Mouse (Mus musculus): Measurements from ENCODE around the gene Slc8a1. TPM values are rescaled to one million over a fixed set of nuclear protein-coding genes. Genes with fewer than 3 reads are reported as not detected.

Slc8a1 gene
- total and polyA plus RNA-seq, 3 experiments, result not detected

- Histone ChIP-seq H3K36me3 (replicated peaks in 1 of 2; ENCODE audit: control insufficient read depth in 1 of 2, insufficient read depth in 1 of 2, low read length in 1 of 2) (no peaks in the 10 kb centered on the region), H3K9ac (ENCODE audit: insufficient read depth, low read depth) (no peak overlapping the region), H3K27me3 (replicated peaks) (no peaks in the 10 kb centered on the region), H3K4me1 (ENCODE audit: control insufficient read depth in 1 of 2, insufficient read depth in 2 of 2) (no peaks in the 10 kb centered on the region), H3K4me3 (replicated peaks in 1 of 3; ENCODE audit: low read depth in 2 of 3, low read length in 2 of 3, poor library complexity in 1 of 3) (no peak overlapping the region), H3K4me2 (ENCODE audit: insufficient read depth, low read depth, poor library complexity, severe bottlenecking) (no peak overlapping the region), H3K27ac (ENCODE audit: insufficient read depth, low read depth) (no peak overlapping the region), H3K79me2 (replicated peaks; ENCODE audit: control insufficient read depth, extremely low read depth, insufficient read depth, poor library complexity, severe bottlenecking) (no peaks in the 10 kb centered on the region), H3K9me3 (replicated peaks; ENCODE audit: low read length) (peaks cover 55% of the 10 kb centered on the region)
- TF ChIP-seq POLR2AphosphoS2 (IDR thresholded peaks at IDR 0.05; ENCODE audit: low read depth, low read length) (no peak), JUN (IDR thresholded peaks at IDR 0.05; ENCODE audit: insufficient read depth, low read depth, low read length) (no peak), MYC (IDR thresholded peaks at IDR 0.05; ENCODE audit: low read depth, low read length) (no peak), CTCF (conservative IDR thresholded peaks at IDR 0.05 in 1 of 2, IDR thresholded peaks at IDR 0.05 in 1 of 2; ENCODE audit: low read depth in 2 of 2, low read length in 2 of 2) (no peak), MAFK (IDR thresholded peaks at IDR 0.05; ENCODE audit: insufficient replicate concordance, low read length) (no peak), SIN3A (IDR thresholded peaks at IDR 0.05; ENCODE audit: low read length) (no peak), MXI1 (IDR thresholded peaks at IDR 0.05; ENCODE audit: low read depth, low read length) (no peak), ELF1 (IDR thresholded peaks at IDR 0.05; ENCODE audit: low read depth, low read length) (no peak), KAT2A (IDR thresholded peaks at IDR 0.05; ENCODE audit: insufficient replicate concordance, low read length) (no peak), NRF1 (IDR thresholded peaks at IDR 0.05; ENCODE audit: low read depth, low read length) (no peak), GABPA (IDR thresholded peaks at IDR 0.05; ENCODE audit: insufficient replicate concordance, low read depth, low read length) (no peak), NELFE (IDR thresholded peaks at IDR 0.05; ENCODE audit: low read depth, low read length) (no peak), RAD21 (IDR thresholded peaks at IDR 0.05; ENCODE audit: low read depth, low read length) (no peak), ZNF384 (IDR thresholded peaks at IDR 0.05; ENCODE audit: low read depth, low read length) (no peak), ZKSCAN1 (IDR thresholded peaks at IDR 0.05; ENCODE audit: borderline replicate concordance, low read depth, low read length) (no peak), UBTF (IDR thresholded peaks at IDR 0.05; ENCODE audit: low read depth, low read length) (no peak), PAX5 (IDR thresholded peaks at IDR 0.05; ENCODE audit: low read length) (no peak), HCFC1 (IDR thresholded peaks at IDR 0.05; ENCODE audit: low read depth, low read length) (no peak)
- dilution Hi-C loops (cut with MboI; ENCODE audit: extremely low pct_ligation_motif_present, extremely low pct_unique_long_range_greater_than_20kb, low sequenced_read_pairs), result no loop called here
- no peak for DNase-seq (ENCODE audit: extremely low read depth)
- in situ Hi-C loops (cut with MboI; ENCODE audit: low pct_ligation_motif_present, low pct_unique_long_range_greater_than_20kb, low sequenced_read_pairs), result no loop called here
Measured at GRCm38 (mm10) chr17:81402636-81403035, 335.5 kb downstream of the Slc8a1 start.

- TF ChIP-seq RAD21 (IDR thresholded peaks at IDR 0.05; ENCODE audit: low read depth, low read length) (no peak), UBTF (IDR thresholded peaks at IDR 0.05; ENCODE audit: low read depth, low read length) (no peak), GABPA (IDR thresholded peaks at IDR 0.05; ENCODE audit: insufficient replicate concordance, low read depth, low read length) (no peak), SIN3A (IDR thresholded peaks at IDR 0.05; ENCODE audit: low read length) (no peak), MYC (IDR thresholded peaks at IDR 0.05; ENCODE audit: low read depth, low read length) (no peak), ZMIZ1 (IDR thresholded peaks at IDR 0.05; ENCODE audit: low read depth, low read length) (no peak), MAX (IDR thresholded peaks at IDR 0.05; ENCODE audit: low read length) (no peak), NRF1 (IDR thresholded peaks at IDR 0.05; ENCODE audit: low read depth, low read length) (no peak), ZNF384 (IDR thresholded peaks at IDR 0.05; ENCODE audit: low read depth, low read length) (no peak), BHLHE40 (IDR thresholded peaks at IDR 0.05; ENCODE audit: low read depth, low read length) (no peak), IRF4 (IDR thresholded peaks at IDR 0.05; ENCODE audit: low read depth, low read length) (no peak)
- Histone ChIP-seq H3K9ac (ENCODE audit: insufficient read depth, low read depth) (no peak overlapping the region), H3K4me2 (ENCODE audit: insufficient read depth, low read depth, poor library complexity, severe bottlenecking) (no peak overlapping the region), H3K4me1 (ENCODE audit: control insufficient read depth in 1 of 2, insufficient read depth in 2 of 2) (no peaks in the 10 kb centered on the region), H3K27ac (ENCODE audit: insufficient read depth, low read depth) (no peak overlapping the region), H3K27me3 (replicated peaks) (no peaks in the 10 kb centered on the region), H3K9me3 (replicated peaks; ENCODE audit: low read length) (peaks cover 54% of the 10 kb centered on the region), H3K79me2 (replicated peaks; ENCODE audit: control insufficient read depth, extremely low read depth, insufficient read depth, poor library complexity, severe bottlenecking) (no peaks in the 10 kb centered on the region), H3K4me3 (replicated peaks in 1 of 3; ENCODE audit: low read depth in 2 of 3, low read length in 2 of 3, poor library complexity in 1 of 3) (no peak overlapping the region), H3K36me3 (replicated peaks in 1 of 2; ENCODE audit: control insufficient read depth in 1 of 2, insufficient read depth in 1 of 2, low read length in 1 of 2) (no peaks in the 10 kb centered on the region)
- no peak for DNase-seq (ENCODE audit: extremely low read depth)
- in situ Hi-C loops (cut with MboI; ENCODE audit: low pct_ligation_motif_present, low pct_unique_long_range_greater_than_20kb, low sequenced_read_pairs) (no loop called here), dilution Hi-C loops (cut with MboI; ENCODE audit: extremely low pct_ligation_motif_present, extremely low pct_unique_long_range_greater_than_20kb, low sequenced_read_pairs) (no loop called here)
Measured at GRCm38 (mm10) chr17:81400377-81400776, 337.8 kb downstream of the Slc8a1 start.
